Mouse (Mus musculus): Measurements from ENCODE around the gene Chst8. TPM values are rescaled to one million over a fixed set of nuclear protein-coding genes. Genes with fewer than 3 reads are reported as not detected.
A peak's percentile ranks its signal among the peaks of the same experiment; 100 is the strongest.

Chst8 gene
- total RNA-seq, 2 experiments from 2014 or later = 20.9 to 22.0 TPM

DNA sequence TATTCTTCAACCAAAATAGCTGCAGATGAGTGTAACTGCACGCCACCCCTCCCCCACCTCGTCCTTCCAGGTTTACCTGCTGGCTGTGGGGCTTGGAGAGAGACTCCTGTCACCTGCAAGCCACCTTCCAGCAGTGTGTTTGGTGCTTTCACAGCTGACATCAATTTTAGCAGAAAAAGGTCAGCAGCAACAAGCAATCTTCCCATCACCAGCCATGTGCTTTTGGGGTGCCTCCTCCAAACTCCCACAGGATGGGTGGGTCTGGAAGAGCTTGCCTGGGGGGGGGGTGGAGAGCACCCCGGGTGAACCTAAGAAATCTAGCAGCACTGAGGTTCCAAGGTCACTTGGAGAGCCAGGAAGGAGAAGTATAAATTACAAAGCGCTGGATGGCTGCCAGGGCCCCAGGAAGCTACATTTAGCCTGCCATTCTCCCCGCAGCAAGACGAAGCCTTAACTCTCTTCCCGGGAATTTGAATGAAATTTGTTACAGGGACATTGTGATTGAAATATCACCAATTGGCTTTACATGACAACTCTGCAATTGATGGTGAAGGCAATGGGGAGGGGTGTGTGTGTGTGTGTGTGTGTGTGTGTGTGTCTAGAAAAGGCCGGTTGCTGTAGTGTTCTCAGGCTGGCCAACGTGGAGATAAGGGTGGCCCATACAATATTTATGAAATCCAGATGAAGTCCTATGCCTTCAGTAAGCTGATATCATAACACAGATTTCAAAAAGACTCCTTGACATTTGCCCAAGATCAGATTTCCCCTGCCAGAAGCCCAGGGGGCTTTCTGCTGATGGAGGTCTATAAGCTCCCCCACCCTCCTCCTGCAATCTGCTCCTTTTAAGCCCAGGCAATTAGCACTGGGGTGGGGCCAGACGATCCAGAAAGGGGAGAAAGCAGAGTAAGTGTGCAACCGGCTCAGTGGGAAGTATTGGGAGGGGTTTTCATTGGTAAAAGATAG, 13.8 kb downstream of the Chst8 start:
- DNase-seq (ENCODE audit: extremely low spot score in 1 of 2, low spot score in 2 of 2) = no peak
- no peak overlapping the region for H3K27ac ChIP-seq

DNA sequence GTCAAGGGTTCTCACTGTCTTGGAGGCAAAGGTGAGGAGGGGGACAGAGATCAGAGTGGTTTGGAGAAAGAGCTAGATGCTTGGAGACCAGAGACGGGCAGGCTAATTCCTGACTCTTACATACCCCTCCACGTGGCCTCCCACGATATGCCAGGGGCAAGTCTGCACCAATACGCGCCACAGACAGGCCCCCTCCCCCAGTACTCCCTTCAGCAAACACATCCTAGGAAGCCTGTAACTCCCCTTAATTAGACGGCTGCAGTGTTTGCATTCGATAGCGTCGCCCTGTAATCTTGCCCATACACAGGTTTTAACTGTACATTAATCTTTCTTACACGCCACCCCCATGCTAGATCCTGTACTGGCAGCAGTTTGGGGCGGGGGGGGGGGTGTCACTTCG, 14.5 kb downstream of the Chst8 start:
- no peak for TF ChIP-seq CTCF (IDR thresholded peaks at IDR 0.05)
- intact Hi-C loops (cut with DNase I) = no loop called here
- no peak for DNase-seq (ENCODE audit: extremely low spot score in 1 of 2, low spot score in 2 of 2)
- Histone ChIP-seq H3K27ac (no peak overlapping the region), H3K4me3 (no peak overlapping the region)

More for the DNA sequence above, 13.8 kb downstream of the Chst8 start:
- TF ChIP-seq CTCF (IDR thresholded peaks at IDR 0.05) = no peak
- intact Hi-C loops (cut with DNase I) = no loop called here
- no peak overlapping the region for H3K4me3 ChIP-seq

GRCm38 (mm10) chr7:34790459-34790858, 22.1 kb downstream of the Chst8 start:
- DNase-seq (ENCODE audit: extremely low spot score in 1 of 2, low spot score in 2 of 2) = no peak
- no peak overlapping the region for H3K27ac ChIP-seq
- intact Hi-C loops (cut with DNase I) = no loop called here
- no peak overlapping the region for H3K4me3 ChIP-seq
- TF ChIP-seq CTCF (IDR thresholded peaks at IDR 0.05) = peak; percentile 30

DNA sequence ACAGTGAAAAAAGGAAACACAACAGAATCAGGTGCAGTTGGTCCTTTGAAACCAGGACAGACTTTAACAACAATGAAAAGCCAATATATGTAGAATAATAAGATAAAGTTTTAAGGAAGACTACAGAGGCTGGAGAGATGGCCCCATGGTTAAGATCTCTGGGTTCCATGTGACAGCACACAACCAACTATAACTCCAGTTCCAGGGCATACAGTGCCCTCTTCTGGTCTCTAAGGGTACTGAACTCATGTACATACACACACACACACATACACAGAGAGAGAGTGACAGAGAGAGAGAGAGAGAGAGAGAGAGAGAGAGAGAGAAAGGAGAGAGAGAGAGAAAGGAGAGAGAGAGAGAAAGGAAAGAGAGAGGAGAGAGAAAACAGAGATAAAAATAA, 25.3 kb downstream of the Chst8 start:
- Histone ChIP-seq H3K27ac (no peak overlapping the region), H3K4me3 (no peak overlapping the region)
- no peak for DNase-seq (ENCODE audit: extremely low spot score in 1 of 2, low spot score in 2 of 2)
- TF ChIP-seq CTCF (IDR thresholded peaks at IDR 0.05) = no peak; the same call in 1 of the 2 replicates
- intact Hi-C loops (cut with DNase I) = no loop called here

GRCm38 (mm10) chr7:34785052-34785451, 27.5 kb downstream of the Chst8 start:
- no peak overlapping the region for H3K4me3 ChIP-seq
- DNase-seq (ENCODE audit: extremely low spot score in 1 of 2, low spot score in 2 of 2) = no peak
- TF ChIP-seq CTCF (IDR thresholded peaks at IDR 0.05) = no peak
- intact Hi-C loops (cut with DNase I) = no loop called here
- no peak overlapping the region; the same call in 1 of the 2 replicates for H3K27ac ChIP-seq

DNA sequence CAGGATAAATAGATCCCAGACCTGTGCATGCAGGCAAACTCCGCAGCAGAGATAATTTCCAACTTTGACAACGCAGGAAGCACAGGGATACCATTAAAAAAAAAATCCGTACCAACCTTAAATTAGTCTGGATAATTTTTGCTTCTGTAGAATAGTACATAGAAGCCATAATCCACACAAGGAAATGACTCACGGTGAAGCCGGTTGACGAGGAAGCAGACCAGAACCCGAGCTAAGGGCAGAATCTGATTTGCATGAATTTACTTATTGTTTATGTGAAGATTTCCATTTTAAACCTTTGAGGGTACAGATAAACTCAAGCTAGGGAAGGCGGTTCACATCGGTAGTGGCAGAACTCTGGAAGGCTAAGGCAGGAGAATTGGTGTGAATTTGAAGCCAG, 28.0 kb downstream of the Chst8 start:
- DNase-seq (ENCODE audit: extremely low spot score in 1 of 2, low spot score in 2 of 2) = no peak
- no peak for TF ChIP-seq CTCF (IDR thresholded peaks at IDR 0.05)
- Histone ChIP-seq H3K4me3 (no peak overlapping the region), H3K27ac (no peak overlapping the region; the same call in 1 of the 2 replicates)
- intact Hi-C loops (cut with DNase I) = loop anchor here (5.0 kb wide), 1 partner anchor 107 kb away; no protein-coding TSS in a partner anchor

DNA sequence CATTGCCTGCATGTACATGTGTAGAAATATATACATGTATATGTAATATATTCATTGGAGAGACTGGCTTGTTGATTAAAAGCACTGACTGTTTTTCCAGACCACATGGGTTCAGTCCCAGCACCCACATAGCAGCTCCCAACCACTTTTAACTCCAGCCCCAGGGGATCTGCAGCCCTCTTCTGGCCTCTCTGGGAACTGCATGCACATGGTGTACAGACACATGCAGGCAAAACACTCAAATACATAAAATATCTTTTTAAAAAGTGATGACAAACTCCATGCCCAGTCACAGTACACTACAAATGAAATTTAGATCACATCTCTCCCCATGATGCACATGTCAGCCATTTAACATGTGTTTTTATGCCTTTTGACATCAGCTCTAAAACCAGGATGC, 30.5 kb downstream of the Chst8 start:
- Histone ChIP-seq H3K27ac (no peak overlapping the region), H3K4me3 (no peak overlapping the region)
- peak; percentile 26 for TF ChIP-seq CTCF (IDR thresholded peaks at IDR 0.05)
- no peak for DNase-seq (ENCODE audit: extremely low spot score in 1 of 2, low spot score in 2 of 2)
- intact Hi-C loops (cut with DNase I) = loop anchor here (5.0 kb wide), 1 partner anchor 105 kb away; no protein-coding TSS in a partner anchor

GRCm38 (mm10) chr7:34781217-34781616, 31.3 kb downstream of the Chst8 start:
- Histone ChIP-seq H3K4me3 (no peak overlapping the region), H3K27ac (no peak overlapping the region)
- intact Hi-C loops (cut with DNase I) = loop anchor here (5.0 kb wide), 1 partner anchor 104 kb away; no protein-coding TSS in a partner anchor
- TF ChIP-seq CTCF (IDR thresholded peaks at IDR 0.05) = peak; percentile 39
- DNase-seq (ENCODE audit: extremely low spot score in 1 of 2, low spot score in 2 of 2) = no peak

DNA sequence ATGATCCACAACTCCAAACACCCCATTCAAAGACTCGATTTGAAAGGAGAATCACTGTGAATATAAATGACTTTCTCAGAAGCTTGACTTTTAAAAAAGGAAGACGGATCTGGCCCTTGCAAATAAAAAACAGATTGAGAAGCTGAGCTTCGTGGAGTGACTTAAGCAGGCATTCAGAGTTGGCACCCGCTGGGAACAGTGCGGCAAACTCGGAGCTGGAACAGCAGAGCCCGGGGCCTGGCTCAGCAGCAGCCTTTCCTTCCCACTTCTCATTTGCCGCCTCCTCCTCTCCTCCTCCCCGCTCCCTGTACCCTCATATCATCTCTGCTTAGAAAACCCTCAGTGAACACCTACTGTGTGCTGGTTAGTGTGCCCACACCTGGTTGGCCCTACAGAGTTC, 34.1 kb downstream of the Chst8 start:
- DNase-seq (ENCODE audit: extremely low spot score in 1 of 2, low spot score in 2 of 2) = peak; percentile 31 to 65
- H3K27ac ChIP-seq = peak overlapping the region; percentile 7; the same call in 1 of the 2 replicates
- no peak for TF ChIP-seq CTCF (IDR thresholded peaks at IDR 0.05)
- no peak overlapping the region for H3K4me3 ChIP-seq
- intact Hi-C loops (cut with DNase I) = loop anchor here (5.0 kb wide), 1 partner anchor 56 kb away; no protein-coding TSS in a partner anchor

GRCm38 (mm10) chr7:34775659-34776058, 36.9 kb downstream of the Chst8 start:
- no peak for TF ChIP-seq CTCF (IDR thresholded peaks at IDR 0.05)
- H3K27ac ChIP-seq = no peak overlapping the region
- DNase-seq (ENCODE audit: extremely low spot score in 1 of 2, low spot score in 2 of 2) = no peak
- H3K4me3 ChIP-seq = no peak overlapping the region
- intact Hi-C loops (cut with DNase I) = loop anchor here (2.0 to 5.0 kb wide), 2 partner anchors 37 to 53 kb away; partner anchors contain the start of gene Chst8

DNA sequence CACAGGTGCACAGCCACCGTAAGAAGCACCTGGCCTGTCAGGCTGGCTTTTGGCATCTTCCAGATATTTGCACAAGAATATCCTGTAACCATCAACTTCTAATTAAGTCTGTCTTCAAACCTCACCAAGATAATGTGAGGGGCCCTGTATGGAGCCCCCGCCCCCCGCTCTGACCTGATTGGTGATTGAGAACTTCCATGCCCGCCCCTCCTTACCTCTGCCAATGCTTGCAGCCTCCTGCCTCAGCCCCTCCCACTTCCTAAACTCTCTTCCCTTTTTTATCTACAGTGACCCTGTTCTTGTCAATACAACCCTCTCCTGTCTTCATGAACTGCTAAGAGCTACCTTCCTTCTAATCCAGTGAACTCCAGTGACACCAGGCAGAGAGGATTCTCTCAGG, 37.6 kb downstream of the Chst8 start:
- Histone ChIP-seq H3K27ac (no peak overlapping the region), H3K4me3 (no peak overlapping the region)

DNA sequence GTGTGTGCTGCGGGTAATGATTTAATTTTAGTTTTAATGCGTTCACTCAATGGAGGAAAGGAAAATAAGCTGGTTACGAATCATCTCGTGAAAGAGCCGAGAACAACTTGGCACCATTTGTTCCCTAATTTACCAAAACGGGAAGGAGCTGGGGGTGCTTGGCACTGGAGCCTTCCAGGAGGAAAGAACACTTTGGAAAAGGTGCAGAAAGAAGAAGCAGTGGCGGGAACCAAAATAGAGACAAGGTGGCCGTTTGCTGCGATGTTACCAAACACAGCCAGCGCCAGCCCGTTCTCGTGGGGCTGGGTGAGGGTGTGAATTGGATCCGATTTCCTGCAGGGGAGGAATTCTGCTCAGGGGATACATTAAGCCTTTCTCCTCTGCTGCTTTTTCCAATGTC, 38.5 kb downstream of the Chst8 start:
- no peak overlapping the region for H3K27ac ChIP-seq
- intact Hi-C loops (cut with DNase I) = loop anchor here (2.0 kb wide), 1 partner anchor 39 kb away; the partner anchor contains the start of gene Chst8
- TF ChIP-seq CTCF (IDR thresholded peaks at IDR 0.05) = no peak
- DNase-seq (ENCODE audit: extremely low spot score in 1 of 2, low spot score in 2 of 2) = peak; percentile 42 to 56
- H3K4me3 ChIP-seq = peak overlapping the region; percentile 23

More for the DNA sequence above, 37.6 kb downstream of the Chst8 start:
- TF ChIP-seq CTCF (IDR thresholded peaks at IDR 0.05) = no peak
- DNase-seq (ENCODE audit: extremely low spot score in 1 of 2, low spot score in 2 of 2) = no peak
- intact Hi-C loops (cut with DNase I) = loop anchor here (2.0 to 5.0 kb wide), 2 partner anchors 38 to 53 kb away; partner anchors contain the start of gene Chst8
